Mouse (Mus musculus) brain, embryonic 14.5 days (tissue): ENCODE results near the gene Ccnd1.

ENCODE experiments used
- CTCF ChIP-seq: fragments of 200-500 bp; IDR thresholded peaks from 2 replicates; pipeline ENCODE4 v1.5.1; 2012; ENCODE audit warnings: inconsistent platforms, mild to moderate bottlenecking, moderate library complexity, borderline replicate concordance; ENCODE audit not compliant: insufficient read depth, insufficient read length; ENCODE audit errors: extremely low read depth
- POLR2A ChIP-seq: fragments of 200-500 bp; IDR thresholded peaks from 2 replicates; pipeline ENCODE4 v1.6.1; 2012; ENCODE audit warnings: mild to moderate bottlenecking, inconsistent platforms, borderline replicate concordance; ENCODE audit not compliant: poor library complexity, insufficient read depth, insufficient read length, severe bottlenecking; ENCODE audit errors: extremely low read depth

DNA sequence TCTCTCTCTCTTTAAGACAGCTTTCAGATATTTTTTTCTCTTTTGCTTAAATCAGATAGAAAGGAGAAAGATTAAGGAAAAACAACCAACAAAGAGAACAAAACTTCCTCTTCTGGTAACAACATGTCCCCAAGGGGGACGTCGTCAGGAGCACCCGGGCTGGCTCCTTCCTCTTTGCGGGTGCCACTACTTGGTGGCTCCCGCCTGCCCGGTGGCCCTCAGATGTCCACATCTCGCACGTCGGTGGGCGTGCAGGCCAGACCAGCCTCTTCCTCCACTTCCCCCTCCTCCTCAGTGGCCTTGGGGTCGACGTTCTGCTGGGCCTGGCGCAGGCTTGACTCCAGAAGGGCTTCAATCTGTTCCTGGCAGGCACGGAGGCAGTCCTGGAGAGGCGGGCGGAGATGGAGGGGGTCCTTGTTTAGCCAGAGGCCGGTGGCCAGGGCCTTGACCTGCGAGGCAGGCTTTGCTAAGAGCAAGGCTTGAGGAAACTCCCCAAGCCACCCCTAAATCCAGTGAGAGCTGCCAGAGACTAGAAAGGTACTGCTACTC lies 7.3 kb downstream of the Ccnd1 start:
- TF ChIP-seq POLR2A: no peak
- TF ChIP-seq CTCF: no peak
